Mouse (Mus musculus): ENCODE measurements around the gene Dmgdh. TPM values are rescaled to one million over a fixed set of nuclear protein-coding genes. Genes with fewer than 3 reads are reported as not detected.

The Dmgdh gene
- polyA plus RNA-seq, 1 experiment: not detected

DNA sequence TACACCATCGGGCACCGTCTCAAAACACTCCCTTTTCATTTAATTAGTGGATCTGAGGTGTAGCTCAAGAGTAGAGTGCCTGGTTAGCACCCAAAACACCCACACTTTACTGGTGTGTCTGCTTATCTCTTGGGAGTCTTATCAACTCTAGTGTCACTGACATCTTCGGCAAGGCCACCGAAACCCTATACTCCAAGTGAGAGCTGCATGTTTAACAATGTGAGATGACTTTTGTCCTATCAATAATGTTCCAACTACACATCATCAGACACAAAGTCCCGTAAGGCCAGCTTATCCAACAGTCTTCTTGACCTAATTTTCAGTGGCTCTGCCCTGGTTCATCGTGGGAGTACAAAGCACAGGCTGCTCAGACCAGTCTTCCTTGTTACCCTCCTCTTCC, 20.9 kb upstream of the Dmgdh start:
- H3K27ac ChIP-seq (ENCODE audit: insufficient read depth, low read depth, low read length): no peak overlapping the region
- no peak overlapping the region for H3K4me3 ChIP-seq (ENCODE audit: insufficient read depth, low read depth, low read length)
- WGBS: 91% methylated on average over 6 of the region's 6 CpGs
- TF ChIP-seq CTCF (IDR thresholded peaks at IDR 0.05; ENCODE audit: insufficient read depth, low read depth, low read length) (no peak), POLR2A (IDR thresholded peaks at IDR 0.05; ENCODE audit: insufficient read depth, low read depth, low read length) (no peak)
- peaks cover 1% of the 10 kb centered on the region; the same call in 1 of the 2 replicates for H3K4me1 ChIP-seq (ENCODE audit: control insufficient read depth, insufficient read depth, low read length)

DNA sequence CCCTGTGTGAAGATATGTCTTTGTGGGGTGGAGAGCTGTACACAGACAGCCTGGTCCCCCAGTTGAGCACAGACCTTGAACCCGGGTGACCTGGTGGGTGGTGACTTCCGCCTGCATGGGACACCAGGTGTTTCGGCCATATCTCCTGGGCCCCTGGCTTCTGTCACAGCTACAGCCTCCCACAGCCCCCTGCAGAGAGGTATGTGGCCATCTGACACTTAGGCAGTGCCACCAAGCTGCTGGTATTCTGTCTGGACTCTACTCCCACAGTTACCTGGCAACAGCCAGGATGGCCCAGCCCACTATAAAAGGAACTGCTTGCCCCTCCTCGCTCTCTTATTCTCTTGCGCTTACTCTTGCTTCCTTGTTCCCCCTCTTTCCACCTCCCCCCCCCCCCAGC, 16.3 kb upstream of the Dmgdh start:
- H3K27ac ChIP-seq (ENCODE audit: insufficient read depth, low read depth, low read length): no peak overlapping the region
- TF ChIP-seq POLR2A (IDR thresholded peaks at IDR 0.05; ENCODE audit: insufficient read depth, low read depth, low read length): no peak
- TF ChIP-seq CTCF (IDR thresholded peaks at IDR 0.05; ENCODE audit: insufficient read depth, low read depth, low read length): no peak
- WGBS: 96% methylated on average over 5 of the region's 5 CpGs
- H3K4me3 ChIP-seq (ENCODE audit: insufficient read depth, low read depth, low read length): no peak overlapping the region
- peaks cover 4% of the 10 kb centered on the region; the same call in 1 of the 2 replicates for H3K4me1 ChIP-seq (ENCODE audit: control insufficient read depth, insufficient read depth, low read length)

DNA sequence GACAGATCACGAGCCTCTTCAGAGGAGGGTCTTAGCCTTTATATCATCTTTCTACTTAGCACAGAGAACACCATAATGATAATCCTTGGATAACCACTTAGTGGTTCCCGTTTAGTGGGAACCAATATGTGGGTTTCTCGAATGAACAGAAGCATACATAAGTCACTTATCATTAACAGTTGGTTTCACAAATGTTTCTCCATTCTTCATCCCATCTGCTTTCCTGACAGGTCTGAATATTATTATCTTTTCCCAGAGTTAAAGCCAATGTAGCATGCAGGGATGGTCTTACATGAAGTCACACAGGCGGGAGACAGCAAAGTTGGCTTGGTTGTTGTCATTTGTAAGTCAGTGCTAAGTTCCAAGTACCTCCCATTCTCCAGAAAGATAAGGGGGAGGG, 6.6 kb upstream of the Dmgdh start:
- Histone ChIP-seq H3K27ac (ENCODE audit: insufficient read depth, low read depth, low read length) (no peak overlapping the region), H3K4me1 (ENCODE audit: control insufficient read depth, insufficient read depth, low read length) (no peaks in the 10 kb centered on the region), H3K4me3 (ENCODE audit: insufficient read depth, low read depth, low read length) (no peak overlapping the region)
- TF ChIP-seq CTCF (IDR thresholded peaks at IDR 0.05; ENCODE audit: insufficient read depth, low read depth, low read length) (no peak), POLR2A (IDR thresholded peaks at IDR 0.05; ENCODE audit: insufficient read depth, low read depth, low read length) (no peak)
- WGBS: 84% methylated on average over 4 of the region's 4 CpGs

DNA sequence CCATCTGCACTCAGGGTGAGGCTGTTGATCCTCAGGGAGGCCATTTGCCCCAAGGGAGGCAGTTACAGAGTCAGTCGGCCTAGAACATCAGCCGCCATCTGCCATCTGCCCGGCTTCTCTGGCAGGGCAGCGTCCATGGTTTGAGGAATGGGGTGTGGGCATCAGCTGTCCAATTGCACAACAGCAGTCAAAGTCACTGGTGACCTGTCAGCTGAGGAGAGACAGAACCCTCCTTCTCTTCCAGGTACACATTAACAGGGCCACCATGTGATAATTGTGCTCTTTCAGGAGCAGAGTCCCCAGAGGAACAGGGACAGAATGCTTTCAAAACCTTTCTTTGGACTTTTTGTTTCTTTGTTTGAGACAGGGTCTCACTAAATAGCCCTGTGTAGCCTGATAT, 1.9 kb upstream of the Dmgdh start:
- Histone ChIP-seq H3K27ac (ENCODE audit: insufficient read depth, low read depth, low read length) (no peak overlapping the region), H3K4me1 (ENCODE audit: control insufficient read depth, insufficient read depth, low read length) (peaks cover 5% of the 10 kb centered on the region; the same call in 1 of the 2 replicates), H3K4me3 (ENCODE audit: insufficient read depth, low read depth, low read length) (no peak overlapping the region)
- WGBS: 99% methylated on average over 4 of the region's 4 CpGs
- no peak for TF ChIP-seq POLR2A (IDR thresholded peaks at IDR 0.05; ENCODE audit: insufficient read depth, low read depth, low read length)
- TF ChIP-seq CTCF (IDR thresholded peaks at IDR 0.05; ENCODE audit: insufficient read depth, low read depth, low read length): no peak

DNA sequence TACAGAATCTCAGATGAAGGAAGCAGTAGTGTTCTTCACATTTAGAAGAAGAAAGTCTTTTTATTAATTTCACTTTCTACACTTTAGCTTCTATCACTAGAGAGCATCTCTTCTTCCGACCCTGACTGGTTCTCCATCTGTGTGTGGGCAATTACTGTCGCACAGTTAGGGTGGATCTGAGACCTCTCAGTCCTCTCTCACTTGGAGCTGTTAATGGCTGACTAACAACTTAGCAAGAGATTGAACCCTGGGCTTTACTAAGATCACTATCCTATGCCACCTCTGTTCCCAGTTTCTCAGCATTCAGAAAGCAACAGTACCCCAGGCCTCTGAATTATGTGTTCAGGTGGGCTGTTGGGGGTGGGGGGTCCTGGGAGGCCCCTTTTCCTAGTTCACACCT, 937 bp upstream of the Dmgdh start:
- WGBS: 81% methylated on average over 2 of the region's 2 CpGs
- no peak overlapping the region for H3K27ac ChIP-seq (ENCODE audit: insufficient read depth, low read depth, low read length)
- H3K4me1 ChIP-seq (ENCODE audit: control insufficient read depth, insufficient read depth, low read length): peaks cover 5% of the 10 kb centered on the region; the same call in 1 of the 2 replicates
- H3K4me3 ChIP-seq (ENCODE audit: insufficient read depth, low read depth, low read length): no peak overlapping the region
- TF ChIP-seq CTCF (IDR thresholded peaks at IDR 0.05; ENCODE audit: insufficient read depth, low read depth, low read length) (no peak), POLR2A (IDR thresholded peaks at IDR 0.05; ENCODE audit: insufficient read depth, low read depth, low read length) (no peak)

DNA sequence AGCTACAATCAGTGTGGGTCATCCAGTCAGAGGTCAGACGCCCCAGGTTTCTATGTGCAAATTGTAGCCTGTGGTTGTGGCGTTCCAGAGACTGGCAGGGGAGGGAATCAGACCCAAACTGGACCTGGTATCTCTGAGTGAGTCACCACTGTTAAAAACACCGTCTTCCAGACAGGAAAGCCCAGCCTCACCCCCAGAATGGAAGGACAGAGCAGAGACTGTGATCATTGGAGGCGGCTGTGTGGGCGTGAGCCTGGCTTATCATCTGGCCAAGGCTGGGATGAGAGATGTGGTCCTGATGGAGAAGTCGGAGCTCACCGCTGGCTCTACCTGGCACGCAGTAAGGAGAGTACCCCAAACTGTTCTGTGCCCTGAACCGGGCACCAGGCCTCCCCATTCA, 2.6 kb downstream of the Dmgdh start:
- H3K4me1 ChIP-seq (ENCODE audit: control insufficient read depth, insufficient read depth, low read length): peaks cover 5% of the 10 kb centered on the region; the same call in 1 of the 2 replicates
- 78% methylated on average over 9 of the region's 9 CpGs for WGBS
- H3K27ac ChIP-seq (ENCODE audit: insufficient read depth, low read depth, low read length): no peak overlapping the region
- TF ChIP-seq CTCF (IDR thresholded peaks at IDR 0.05; ENCODE audit: insufficient read depth, low read depth, low read length): no peak
- no peak for TF ChIP-seq POLR2A (IDR thresholded peaks at IDR 0.05; ENCODE audit: insufficient read depth, low read depth, low read length)
- no peak overlapping the region for H3K4me3 ChIP-seq (ENCODE audit: insufficient read depth, low read depth, low read length)

DNA sequence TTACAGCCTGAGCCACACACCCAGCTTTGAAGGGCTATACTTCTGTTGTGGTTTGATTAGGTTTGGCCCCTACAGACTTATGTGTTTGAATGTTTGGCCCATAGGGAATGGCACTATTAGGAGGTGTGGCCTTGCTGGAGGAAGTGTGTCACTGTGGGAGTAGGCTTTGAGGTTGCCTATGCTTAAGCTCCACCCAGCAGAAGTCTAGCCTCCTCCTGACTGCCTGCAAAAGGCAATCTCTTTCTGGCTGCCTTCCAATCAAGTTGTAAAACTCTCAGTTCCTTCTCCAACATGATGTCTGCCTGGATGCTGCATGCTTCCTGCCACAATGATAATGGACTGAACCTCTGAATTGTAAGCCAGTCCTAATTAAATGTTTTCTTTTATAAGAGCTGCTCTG, 9.1 kb downstream of the Dmgdh start:
- Histone ChIP-seq H3K4me3 (ENCODE audit: insufficient read depth, low read depth, low read length) (no peak overlapping the region), H3K4me1 (ENCODE audit: control insufficient read depth, insufficient read depth, low read length) (no peaks in the 10 kb centered on the region), H3K27ac (ENCODE audit: insufficient read depth, low read depth, low read length) (no peak overlapping the region)
- TF ChIP-seq POLR2A (IDR thresholded peaks at IDR 0.05; ENCODE audit: insufficient read depth, low read depth, low read length) (no peak), CTCF (IDR thresholded peaks at IDR 0.05; ENCODE audit: insufficient read depth, low read depth, low read length) (no peak)

DNA sequence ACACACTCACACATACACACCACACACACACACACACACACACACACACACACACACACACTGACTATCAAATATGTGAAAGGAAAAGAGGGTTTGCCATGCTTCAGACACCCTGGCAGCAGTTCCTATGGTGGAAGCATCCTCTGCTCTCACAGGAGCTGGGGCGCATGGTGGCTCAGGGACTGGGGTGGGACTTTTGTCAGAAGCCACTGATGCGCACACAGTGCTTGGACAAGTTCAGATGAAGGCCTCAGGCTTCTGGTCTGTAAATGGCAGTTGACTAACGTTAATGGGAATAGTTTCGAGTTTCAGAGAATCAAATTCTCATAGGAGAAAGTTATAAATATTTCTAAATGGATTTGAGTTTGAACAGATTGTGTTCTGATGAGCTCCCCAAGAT, 11.0 kb downstream of the Dmgdh start:
- TF ChIP-seq CTCF (IDR thresholded peaks at IDR 0.05; ENCODE audit: insufficient read depth, low read depth, low read length): no peak
- H3K4me3 ChIP-seq (ENCODE audit: insufficient read depth, low read depth, low read length): no peak overlapping the region
- WGBS: 80% methylated on average over 4 of the region's 4 CpGs
- no peaks in the 10 kb centered on the region for H3K4me1 ChIP-seq (ENCODE audit: control insufficient read depth, insufficient read depth, low read length)
- no peak overlapping the region for H3K27ac ChIP-seq (ENCODE audit: insufficient read depth, low read depth, low read length)

DNA sequence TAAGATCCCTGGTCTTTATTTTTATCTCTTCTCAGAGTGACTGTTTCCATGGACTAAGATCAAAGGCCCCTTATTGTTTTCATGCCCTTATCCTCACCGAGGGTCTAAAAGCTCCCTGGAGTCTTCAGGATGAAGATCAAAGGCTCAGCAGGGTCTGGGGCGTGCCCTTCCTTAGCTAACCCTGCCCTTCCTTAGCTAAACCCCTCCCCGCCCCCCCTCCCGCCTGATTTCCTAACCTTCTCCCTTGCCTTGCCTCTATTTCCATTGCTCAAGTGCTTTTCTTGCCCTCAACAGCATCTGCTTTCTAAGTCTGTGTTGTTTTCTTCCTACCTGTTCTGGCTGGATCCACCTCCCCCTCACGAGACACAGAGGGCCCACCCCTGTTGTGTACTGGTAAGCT, 13.1 kb downstream of the Dmgdh start:
- TF ChIP-seq CTCF (IDR thresholded peaks at IDR 0.05; ENCODE audit: insufficient read depth, low read depth, low read length): no peak
- TF ChIP-seq POLR2A (IDR thresholded peaks at IDR 0.05; ENCODE audit: insufficient read depth, low read depth, low read length): no peak
- Histone ChIP-seq H3K27ac (ENCODE audit: insufficient read depth, low read depth, low read length) (no peak overlapping the region), H3K4me1 (ENCODE audit: control insufficient read depth, insufficient read depth, low read length) (no peaks in the 10 kb centered on the region), H3K4me3 (ENCODE audit: insufficient read depth, low read depth, low read length) (no peak overlapping the region)
- WGBS: 42% methylated on average over 5 of the region's 5 CpGs

DNA sequence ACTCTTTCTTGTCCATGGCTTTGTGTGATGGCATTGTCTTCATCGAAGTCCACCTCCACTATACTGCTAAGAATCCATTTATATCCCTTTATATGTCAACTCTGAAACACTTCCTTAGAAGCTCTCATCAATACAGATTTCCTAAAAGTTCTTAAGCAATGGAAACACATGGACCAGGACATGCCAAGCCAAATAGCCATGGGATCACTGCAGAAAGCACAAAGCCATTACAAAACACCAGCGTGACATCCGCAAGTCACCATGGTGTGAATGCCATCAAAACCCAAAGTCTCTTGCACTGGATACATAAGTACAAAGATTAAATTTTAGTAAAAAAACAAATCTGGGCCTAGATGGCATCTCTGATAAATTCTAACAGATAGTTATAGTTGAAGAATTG, 15.3 kb downstream of the Dmgdh start:
- WGBS: 95% methylated on average over 3 of the region's 3 CpGs
- TF ChIP-seq CTCF (IDR thresholded peaks at IDR 0.05; ENCODE audit: insufficient read depth, low read depth, low read length) (no peak), POLR2A (IDR thresholded peaks at IDR 0.05; ENCODE audit: insufficient read depth, low read depth, low read length) (no peak)
- no peak overlapping the region for H3K27ac ChIP-seq (ENCODE audit: insufficient read depth, low read depth, low read length)
- no peak overlapping the region for H3K4me3 ChIP-seq (ENCODE audit: insufficient read depth, low read depth, low read length)
- H3K4me1 ChIP-seq (ENCODE audit: control insufficient read depth, insufficient read depth, low read length): no peaks in the 10 kb centered on the region

Measured in olfactory bulb, adult 2 months (tissue).